Mouse (Mus musculus) CH12F3 (cell line): ENCODE results near the gene Olfr937.

Experiments
- in situ Hi-C: fragments of 300-500 bp; cut with MboI; formaldehyde crosslinking; loops from 2 replicates; pipeline ENCODE4 v1.14.3; 2020; ENCODE audit warnings: low sequenced_read_pairs

The Olfr937 gene

DNA sequence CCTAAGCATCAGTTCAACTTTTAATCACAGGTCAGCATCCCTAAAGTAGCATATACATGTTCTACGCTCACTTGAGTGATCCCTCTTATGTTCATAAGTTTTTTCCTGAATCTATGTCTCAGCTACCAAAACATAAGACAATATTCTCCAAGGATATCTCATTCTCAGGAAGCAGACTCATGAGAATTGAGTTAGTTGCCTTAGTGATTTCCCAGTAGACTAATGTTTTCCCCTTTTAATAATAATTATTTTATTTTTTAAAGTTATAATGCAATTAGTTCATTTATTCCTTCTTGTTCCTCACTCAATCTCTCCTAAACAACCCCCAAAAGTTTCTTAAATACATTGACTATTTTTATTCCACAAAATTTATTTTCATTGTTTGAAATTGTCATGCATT, at the start of gene Olfr937:
Gene Olfr937 (minus strand): TSS at position 101 of the 400 bp plus-strand sequence.
- in situ Hi-C loops, result no loop called here

DNA sequence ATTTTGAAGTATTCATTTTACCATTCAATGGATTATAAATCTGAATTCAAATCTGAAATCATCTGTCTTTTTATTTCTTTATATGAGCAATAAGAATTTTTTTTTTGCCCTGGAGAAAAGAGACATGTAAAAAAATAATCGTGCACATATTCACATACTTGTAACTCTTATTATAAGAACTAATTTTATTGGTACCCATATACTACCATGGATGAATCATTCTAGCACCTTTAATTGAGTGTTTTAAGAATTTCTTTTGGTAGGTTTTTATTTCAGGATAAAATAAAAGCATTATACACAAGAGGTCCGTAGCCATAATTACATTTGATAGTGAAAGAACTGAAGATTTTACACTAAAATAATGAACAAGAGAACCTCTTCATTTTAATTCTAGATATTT, 14.0 kb upstream of the Olfr937 start, which contains the start of gene Olfr938:
Gene Olfr938 (minus strand): TSS at position 101 of the 400 bp plus-strand sequence.
- in situ Hi-C loops, result no loop called here

DNA sequence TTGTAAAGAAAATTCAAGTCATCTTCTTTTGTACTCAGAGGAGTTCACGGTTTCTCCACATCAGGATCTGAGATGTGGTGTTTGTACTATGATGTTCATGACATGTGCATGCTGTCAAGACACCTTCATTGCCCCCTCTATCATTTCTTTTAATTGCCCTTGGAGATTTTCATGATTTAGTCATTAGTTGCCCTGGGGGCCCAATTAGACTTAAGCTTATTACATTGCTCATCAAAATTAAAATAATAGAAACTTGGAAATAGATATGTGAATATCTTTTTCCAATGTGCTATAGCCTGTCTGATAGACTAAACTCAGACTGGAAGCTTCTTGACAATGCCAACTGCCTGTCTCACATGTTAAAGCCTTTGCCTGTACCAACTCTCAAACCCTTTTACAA, 41.5 kb downstream of the Olfr937 start, which contains the start of gene Olfr146:
Gene Olfr146 (minus strand): TSS at position 101 of the 400 bp plus-strand sequence.
- in situ Hi-C loops, result no loop called here
